Mouse (Mus musculus) forebrain, embryonic 13.5 days (tissue): Measurements from ENCODE around the gene Oit3. TPM values are rescaled to one million over a fixed set of nuclear protein-coding genes. Genes with fewer than 3 reads are reported as not detected.
"Not testable (repeated sequence)": the region's sequence is repeated elsewhere in the genome, so short reads cannot be mapped to it uniquely, and the experiment has no call there.

Experiments
- ATAC-seq: fragments of 200-750 bp; cut with Nextera tagmentation; 2 replicates; pipeline ENCODE4 v1.8.0; 2017
- H3K27ac ChIP-seq: fragments of 300-500 bp; sonication (generic); 2 replicates; pipeline ENCODE4 v1.5.1; 2015; ENCODE audit warnings: inconsistent platforms, mild to moderate bottlenecking, moderate library complexity
- H3K27me3 ChIP-seq: fragments of 300-500 bp; sonication (generic); 2 replicates; pipeline ENCODE4 v1.6.1; 2015; ENCODE audit warnings: mild to moderate bottlenecking, inconsistent platforms
- H3K36me3 ChIP-seq: fragments of 300-500 bp; sonication (generic); 2 replicates; pipeline ENCODE4 v1.6.1; 2015; ENCODE audit warnings: mild to moderate bottlenecking, inconsistent platforms; ENCODE audit not compliant: poor library complexity, severe bottlenecking
- H3K4me1 ChIP-seq: fragments of 300-500 bp; sonication (generic); 2 replicates; pipeline ENCODE4 v1.6.1; 2015; ENCODE audit warnings: inconsistent platforms
- H3K4me2 ChIP-seq: fragments of 300-500 bp; sonication (generic); 2 replicates; pipeline ENCODE4 v1.6.1; 2015; ENCODE audit warnings: inconsistent platforms, mild to moderate bottlenecking, moderate library complexity
- H3K4me3 ChIP-seq: fragments of 300-500 bp; sonication (generic); 2 replicates; pipeline ENCODE4 v1.5.1; 2015; ENCODE audit warnings: mild to moderate bottlenecking, inconsistent platforms
- H3K9ac ChIP-seq: fragments of 300-500 bp; sonication (generic); 2 replicates; pipeline ENCODE4 v1.6.1; 2015; ENCODE audit warnings: mild to moderate bottlenecking, inconsistent platforms
- H3K9me3 ChIP-seq: fragments of 300-500 bp; sonication (generic); replicated peaks from 2 replicates; pipeline ENCODE4 v1.6.1; 2016; ENCODE audit warnings: inconsistent platforms
- WGBS: fragments of 180-500 bp; shearing (Covaris S2); methylation state at CpG from one replicate; pipeline ENCODE4 v1.1.7; 2015; 5-methylcytosine and 5-hydroxymethylcytosine counted together
- polyA plus RNA-seq: library from polyadenylated mRNA; unstranded; fragments of >200 nt; fragmentation: Nextera tagmentation; extraction: Ambion mirVana; gene quantifications from 2 replicates; pipeline ENCODE4 v1.2.1, GENCODE M21; 2015

Oit3 gene
- polyA plus RNA-seq, 1 experiment from 2014 or later = 0.13 TPM

- Histone ChIP-seq H3K27ac (no peak overlapping the region), H3K9me3 (no peaks in the 10 kb centered on the region), H3K4me1 (no peaks in the 10 kb centered on the region), H3K4me3 (no peak overlapping the region), H3K27me3 (no peaks in the 10 kb centered on the region), H3K36me3 (no peaks in the 10 kb centered on the region), H3K4me2 (no peak overlapping the region), H3K9ac (no peak overlapping the region)
- ATAC-seq = no peak
- WGBS = 86% methylated on average over 7 of the region's 7 CpGs
These were observed 16.2 kb downstream of the Oit3 start for GRCm38 (mm10) chr10:59425369-59425768.

- no peak overlapping the region for H3K27ac ChIP-seq
- no peak overlapping the region for H3K9ac ChIP-seq
- no peaks in the 10 kb centered on the region for H3K36me3 ChIP-seq
- 83% methylated on average over 3 of the region's 3 CpGs for whole genome bisulfite sequencing
- H3K4me3 ChIP-seq = no peak overlapping the region
- H3K9me3 ChIP-seq = no peaks in the 10 kb centered on the region
- no peaks in the 10 kb centered on the region for H3K4me1 ChIP-seq
- ATAC-seq = no peak
- no peak overlapping the region for H3K4me2 ChIP-seq
- H3K27me3 ChIP-seq = no peaks in the 10 kb centered on the region
These were observed 17.1 kb downstream of the Oit3 start for GRCm38 (mm10) chr10:59424453-59424852.

- Histone ChIP-seq H3K27me3 (no peaks in the 10 kb centered on the region), H3K4me1 (no peaks in the 10 kb centered on the region), H3K4me2 (no peak overlapping the region), H3K4me3 (no peak overlapping the region), H3K36me3 (no peaks in the 10 kb centered on the region), H3K9me3 (no peaks in the 10 kb centered on the region), H3K27ac (no peak overlapping the region), H3K9ac (no peak overlapping the region)
- WGBS = 88% methylated on average over 4 of the region's 4 CpGs
- ATAC-seq = no peak
These were observed 22.1 kb downstream of the Oit3 start for GRCm38 (mm10) chr10:59419516-59419915.

DNA sequence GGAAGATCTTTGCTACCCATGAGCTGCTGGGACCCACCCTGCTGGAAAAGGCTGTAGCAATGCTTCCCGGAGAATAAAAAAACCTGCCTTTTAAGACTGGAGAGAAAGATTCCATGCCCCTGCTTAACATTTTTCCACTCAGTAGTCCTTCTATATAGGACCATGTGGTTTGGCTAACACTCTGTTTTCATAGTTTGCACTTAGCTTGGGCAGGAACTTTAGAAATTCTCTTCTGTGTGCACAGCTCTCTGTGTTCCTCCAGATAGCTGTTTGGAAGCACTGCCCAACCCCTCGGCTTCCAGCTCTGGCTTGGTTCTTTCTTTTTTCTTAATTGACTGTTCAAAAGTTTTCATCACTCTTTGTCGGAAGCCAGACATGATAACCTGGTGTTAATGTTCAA is 25.0 kb downstream of the Oit3 start:
- ATAC-seq = no peak
- Histone ChIP-seq H3K4me3 (no peak overlapping the region), H3K9ac (no peak overlapping the region), H3K4me2 (no peak overlapping the region), H3K36me3 (no peaks in the 10 kb centered on the region), H3K27me3 (no peaks in the 10 kb centered on the region), H3K9me3 (no peaks in the 10 kb centered on the region), H3K27ac (no peak overlapping the region), H3K4me1 (no peaks in the 10 kb centered on the region)
- WGBS = 81% methylated on average over 3 of the region's 3 CpGs

DNA sequence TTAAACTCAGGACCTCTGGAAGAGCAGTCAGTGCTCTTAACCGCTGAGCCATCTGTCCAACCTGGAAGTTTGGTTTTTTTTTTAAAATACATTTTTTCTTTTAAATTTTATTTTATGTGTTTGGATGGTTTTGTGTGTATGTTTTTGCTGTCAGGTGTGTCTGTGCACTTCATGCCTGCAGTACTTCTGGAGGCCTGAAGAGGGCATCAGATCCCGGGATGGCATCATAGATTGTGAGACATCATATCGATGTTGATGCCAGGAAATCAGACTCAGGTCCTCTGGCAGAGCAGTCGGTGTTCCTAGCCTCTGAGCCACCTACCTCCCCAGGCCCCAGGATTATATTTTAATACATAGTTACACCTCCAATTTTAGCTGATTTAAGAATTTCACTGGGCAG is 27.9 kb downstream of the Oit3 start:
- WGBS = 92% methylated on average over 4 of the region's 4 CpGs
- Histone ChIP-seq H3K27ac (no peak overlapping the region), H3K9ac (no peak overlapping the region), H3K4me2 (no peak overlapping the region), H3K36me3 (no peaks in the 10 kb centered on the region), H3K4me3 (no peak overlapping the region), H3K9me3 (no peaks in the 10 kb centered on the region), H3K4me1 (no peaks in the 10 kb centered on the region), H3K27me3 (no peaks in the 10 kb centered on the region)
- ATAC-seq = no peak

- WGBS = 86% methylated on average over 12 of the region's 12 CpGs
- H3K4me1 ChIP-seq = no peaks in the 10 kb centered on the region
These were observed 31.3 kb downstream of the Oit3 start for GRCm38 (mm10) chr10:59410264-59410663.

DNA sequence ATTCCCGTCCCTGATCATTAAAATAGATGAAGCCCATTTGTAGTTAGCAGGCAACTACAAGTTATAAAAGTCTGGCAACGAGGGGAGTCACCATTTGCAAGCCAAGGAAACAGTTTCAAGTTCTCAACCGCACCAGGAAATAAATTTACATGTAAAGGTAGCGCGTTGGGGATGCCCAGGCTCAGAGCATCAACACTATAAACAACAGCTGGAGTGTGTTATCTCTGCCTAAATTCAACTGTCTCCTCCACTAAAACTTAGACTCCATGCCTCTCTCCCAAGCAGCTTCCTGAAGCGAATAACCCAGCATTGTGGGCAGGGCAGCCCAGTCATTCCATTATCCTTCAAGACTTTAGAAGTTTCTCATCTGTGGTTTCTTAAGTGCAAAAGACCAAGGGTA is 33.1 kb downstream of the Oit3 start:
- no peak overlapping the region for H3K27ac ChIP-seq
- H3K4me3 ChIP-seq = no peak overlapping the region
- no peaks in the 10 kb centered on the region for H3K4me1 ChIP-seq
- WGBS = 77% methylated on average over 6 of the region's 6 CpGs
- H3K36me3 ChIP-seq = no peaks in the 10 kb centered on the region
- ATAC-seq = no peak
- H3K27me3 ChIP-seq = no peaks in the 10 kb centered on the region
- no peak overlapping the region for H3K9ac ChIP-seq
- H3K4me2 ChIP-seq = no peak overlapping the region
- no peaks in the 10 kb centered on the region for H3K9me3 ChIP-seq

More at GRCm38 (mm10) chr10:59410264-59410663, 31.3 kb downstream of the Oit3 start:
- no peak overlapping the region for H3K27ac ChIP-seq
- H3K9me3 ChIP-seq = no peaks in the 10 kb centered on the region
- no peaks in the 10 kb centered on the region for H3K27me3 ChIP-seq
- no peak overlapping the region for H3K9ac ChIP-seq
- no peak overlapping the region for H3K4me2 ChIP-seq
- no peaks in the 10 kb centered on the region for H3K36me3 ChIP-seq
- no peak overlapping the region for H3K4me3 ChIP-seq
- no peak for ATAC-seq

GRCm38 (mm10) chr10:59403793-59404149 is 37.8 kb downstream of the Oit3 start:
- Histone ChIP-seq H3K4me1 (no peaks in the 10 kb centered on the region), H3K4me2 (no peak overlapping the region), H3K9me3 (no peaks in the 10 kb centered on the region), H3K4me3 (no peak overlapping the region), H3K27me3 (no peaks in the 10 kb centered on the region), H3K36me3 (no peaks in the 10 kb centered on the region), H3K27ac (no peak overlapping the region), H3K9ac (no peak overlapping the region)
- ATAC-seq = no peak
- 84% methylated on average over 10 of the region's 10 CpGs for WGBS

DNA sequence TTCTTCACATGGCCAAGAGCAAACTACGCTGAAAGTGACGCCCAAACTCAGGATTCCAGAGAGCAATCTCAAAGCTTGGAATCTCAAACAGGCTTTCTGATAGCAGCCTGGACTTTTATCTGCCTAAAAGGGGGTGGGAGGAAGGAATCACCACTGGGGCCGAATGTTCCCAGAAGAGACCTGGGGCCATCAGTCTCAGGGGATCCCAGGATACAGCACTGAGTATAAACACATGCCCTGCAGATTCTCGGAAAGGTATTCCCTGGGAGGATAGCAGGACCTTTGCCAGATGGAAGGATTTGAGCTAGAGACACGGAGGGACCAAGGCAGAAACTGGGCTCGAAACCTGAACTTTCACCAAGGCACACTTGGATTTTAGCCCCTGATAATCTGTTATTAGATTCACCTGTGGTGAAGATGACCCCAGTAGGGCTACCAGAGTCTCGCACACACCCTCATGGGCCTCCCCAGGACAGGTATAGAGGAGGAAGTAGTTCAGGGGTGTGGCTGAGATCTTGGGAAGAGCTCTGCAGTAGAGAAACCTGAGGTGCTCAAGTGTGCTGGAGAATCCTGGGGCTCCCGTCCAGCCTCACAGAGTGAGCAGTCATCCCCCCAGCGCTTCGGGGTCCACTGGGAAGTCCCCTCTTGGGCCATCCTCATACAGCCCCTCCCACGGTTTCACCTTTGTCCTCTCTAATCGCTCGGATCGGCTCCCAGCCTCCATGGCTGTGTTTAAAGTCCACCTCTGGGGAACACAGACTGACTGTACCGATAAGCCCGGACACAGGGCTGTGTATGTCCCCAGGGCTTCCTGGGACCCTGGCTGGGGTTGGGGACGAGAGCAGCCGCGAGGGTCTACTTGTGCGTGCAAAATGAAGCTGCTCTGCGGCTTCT is 38.4 kb downstream of the Oit3 start, which contains the start of gene Pla2g12b:
Gene Pla2g12b, plus strand, starts transcription at position 762 of the 894 bp plus-strand sequence.
- no peaks in the 10 kb centered on the region for H3K4me1 ChIP-seq
- no peak within 1 kb of the TSS for H3K27ac ChIP-seq
- H3K4me2 ChIP-seq = no peak within 1 kb of the TSS
- no peak within 1 kb of the TSS for H3K4me3 ChIP-seq
- 81% methylated on average over 21 of the region's 21 CpGs for WGBS
- H3K36me3 ChIP-seq = no peaks in the 10 kb centered on the region
- H3K9me3 ChIP-seq = no peaks in the 10 kb centered on the region
- H3K27me3 ChIP-seq = no peaks in the 10 kb centered on the region
- ATAC-seq = no peak
- H3K9ac ChIP-seq = no peak within 1 kb of the TSS

- H3K27me3 ChIP-seq = not testable (repeated sequence)
These were observed 46.1 kb downstream of the Oit3 start, which contains the start of gene Gm10273 for GRCm38 (mm10) chr10:59395461-59395860. Gene Gm10273 (plus strand): TSS chr10:59395632.

DNA sequence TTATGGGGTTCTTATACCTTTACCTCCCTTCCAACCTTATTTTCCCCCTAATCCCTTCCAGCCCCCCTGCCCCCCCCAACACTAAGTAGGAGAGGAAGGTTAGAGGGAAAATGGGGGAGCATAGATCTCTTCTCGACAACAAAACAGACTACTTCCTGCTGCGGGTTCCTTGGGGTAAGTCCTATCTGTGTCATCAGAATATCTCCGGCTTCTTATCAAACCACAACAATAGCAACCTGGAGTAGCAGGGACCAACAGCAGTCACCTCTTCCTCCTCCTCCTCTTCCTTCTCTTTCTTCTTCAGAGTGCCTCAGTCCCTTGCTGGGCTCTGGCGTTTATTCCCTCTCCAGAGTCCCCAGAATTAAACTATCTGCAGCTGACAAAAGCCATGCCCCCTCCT is 49.7 kb downstream of the Oit3 start:
- WGBS = 79% methylated on average over 4 of the region's 4 CpGs
- Histone ChIP-seq H3K4me2 (no peak overlapping the region), H3K9me3 (peaks cover 11% of the 10 kb centered on the region; the same call in 1 of the 2 replicates), H3K27me3 (no peaks in the 10 kb centered on the region), H3K27ac (no peak overlapping the region), H3K4me3 (no peak overlapping the region), H3K9ac (no peak overlapping the region), H3K36me3 (no peaks in the 10 kb centered on the region; the same call in 1 of the 2 replicates), H3K4me1 (no peaks in the 10 kb centered on the region)
- ATAC-seq = no peak

More at GRCm38 (mm10) chr10:59395461-59395860, 46.1 kb downstream of the Oit3 start, which contains the start of gene Gm10273:
- H3K9ac ChIP-seq, H3K9me3 ChIP-seq, H3K4me2 ChIP-seq, H3K36me3 ChIP-seq, H3K4me3 ChIP-seq, H3K4me1 ChIP-seq, ATAC-seq, H3K27ac ChIP-seq: not testable (repeated sequence)
- 91% methylated on average over 12 of the region's 25 CpGs for WGBS

GRCm38 (mm10) chr10:59389652-59390051 is 51.9 kb downstream of the Oit3 start:
- no peak overlapping the region for H3K27ac ChIP-seq

More at GRCm38 (mm10) chr10:59389652-59390051, 51.9 kb downstream of the Oit3 start:
- Histone ChIP-seq H3K36me3 (no peaks in the 10 kb centered on the region; the same call in 1 of the 2 replicates), H3K4me3 (no peak overlapping the region), H3K9me3 (peaks cover 11% of the 10 kb centered on the region; the same call in 1 of the 2 replicates), H3K27me3 (no peaks in the 10 kb centered on the region), H3K4me2 (no peak overlapping the region), H3K9ac (no peak overlapping the region), H3K4me1 (no peaks in the 10 kb centered on the region)
- WGBS = 93% methylated on average over 3 of the region's 3 CpGs
- no peak for ATAC-seq
